Mouse (Mus musculus) ES-E14 (cell line): ENCODE data around the gene Sipa1.

Source experiments
- CHD2 ChIP-seq: IDR thresholded peaks from 2 replicates; pipeline ENCODE4 v1.6.1; 2014; ENCODE audit warnings: mild to moderate bottlenecking, low read depth, low read length, inconsistent platforms
- MAFK ChIP-seq: IDR thresholded peaks from 2 replicates; pipeline ENCODE4 v1.6.1; 2014; ENCODE audit warnings: mild to moderate bottlenecking, low read depth, low read length, inconsistent platforms; ENCODE audit not compliant: insufficient read depth

- TF ChIP-seq CHD2 (no peak), MAFK (no peak)
Measured at GRCm38 (mm10) chr19:5662981-5663913, at the start of gene Sipa1.
